Mouse (Mus musculus) hematopoietic stem cell, adult 5-6 weeks (primary cell): ENCODE data around the gene Ttc9. TPM values are rescaled to one million over a fixed set of nuclear protein-coding genes. Genes with fewer than 3 reads are reported as not detected.

ENCODE experiments used
- ATAC-seq, 2 experiments: fragments of 125-278 bp in 1 of 2; replicated peaks in 1 of 2; 2 replicates each; pipeline ENCODE4 v1.8.0; 2016 to 2017; ENCODE audit warnings: inconsistent platforms in 2 of 2, mild to moderate bottlenecking in 2 of 2, moderate number of reproducible peaks in 2 of 2, low read depth in 1 of 2, moderate TSS enrichment in 1 of 2; ENCODE audit not compliant: low FRiP score in 2 of 2, poor library complexity in 2 of 2, severe bottlenecking in 2 of 2, insufficient read depth in 1 of 2, low TSS enrichment in 1 of 2
- total RNA-seq: library from RNA; stranded (forward); fragments of 172-1452, 232-1000 nt; gene quantifications from 2 replicates; pipeline ENCODE4 v1.2.3, GENCODE M21; 2017

The Ttc9 gene
- total RNA-seq = 0.19 TPM in 1 of 2 replicates, not detected in the other

- no peak for ATAC-seq
Observed at GRCm38 (mm10) chr12:81630915-81631660, at the start of gene Ttc9. Ttc9 (plus strand) TSS chr12:81631249.

- ATAC-seq = peak; percentile 97 to 100
Observed at GRCm38 (mm10) chr12:81594902-81595671, 36.0 kb upstream of the Ttc9 start, which contains the start of gene Med6. Med6 (minus strand) TSS chr12:81595008.

- ATAC-seq = no peak
Observed at GRCm38 (mm10) chr12:81596547-81597262, 34.3 kb upstream of the Ttc9 start.

GRCm38 (mm10) chr12:81604995-81605784, 25.9 kb upstream of the Ttc9 start:
- ATAC-seq = no peak

- ATAC-seq = no peak
Observed at GRCm38 (mm10) chr12:81609445-81609844, 21.6 kb upstream of the Ttc9 start.

GRCm38 (mm10) chr12:81615807-81616206, 15.2 kb upstream of the Ttc9 start:
- no peak for ATAC-seq

GRCm38 (mm10) chr12:81616980-81617379, 14.1 kb upstream of the Ttc9 start:
- peak; percentile 65 to 78 for ATAC-seq

- ATAC-seq = peak; percentile 60 to 65; a peak in 3 of 4 replicates
Observed at GRCm38 (mm10) chr12:81619302-81619701, 11.7 kb upstream of the Ttc9 start.

- no peak for ATAC-seq
Observed at GRCm38 (mm10) chr12:81623377-81623776, 7.7 kb upstream of the Ttc9 start.

GRCm38 (mm10) chr12:81626226-81626861, 4.7 kb upstream of the Ttc9 start:
- no peak for ATAC-seq

- no peak for ATAC-seq
Observed at GRCm38 (mm10) chr12:81627426-81627825, 3.6 kb upstream of the Ttc9 start.

GRCm38 (mm10) chr12:81628091-81628490, 3.0 kb upstream of the Ttc9 start:
- ATAC-seq = no peak

- no peak for ATAC-seq
Observed at GRCm38 (mm10) chr12:81630520-81630914, 532 bp upstream of the Ttc9 start.

- no peak for ATAC-seq
Observed at GRCm38 (mm10) chr12:81631661-81632401, 782 bp downstream of the Ttc9 start.

- no peak for ATAC-seq
Observed at GRCm38 (mm10) chr12:81633246-81633645, 2.2 kb downstream of the Ttc9 start.

- no peak for ATAC-seq
Observed at GRCm38 (mm10) chr12:81640656-81641055, 9.6 kb downstream of the Ttc9 start.
